Mouse (Mus musculus): ENCODE data around the gene Proser2.

DNA sequence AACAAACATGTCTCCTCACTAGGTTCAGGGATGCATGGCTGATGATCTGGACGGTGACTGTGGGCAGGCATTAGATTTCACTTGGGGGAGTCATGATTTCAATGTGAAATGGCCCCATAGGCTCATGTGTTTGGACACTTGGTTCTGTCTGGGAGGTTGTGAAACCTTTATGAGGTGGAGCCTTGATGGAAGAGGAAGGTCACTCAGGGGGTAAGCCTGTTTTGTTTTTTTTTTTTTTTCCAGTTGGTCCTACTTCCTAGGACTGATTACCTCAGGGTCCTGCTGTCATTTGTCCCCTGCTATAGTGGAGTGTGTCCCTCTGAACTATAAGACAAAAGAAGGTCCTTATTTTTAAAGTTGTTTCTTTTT, 49.7 kb upstream of the Proser2 start:
- TF ChIP-seq CTCF (IDR thresholded peaks at IDR 0.05; ENCODE audit: low read depth, low read length), result no peak
- no peak for TF ChIP-seq POLR2A (IDR thresholded peaks at IDR 0.05; ENCODE audit: borderline replicate concordance, low read depth, low read length)
